Mouse (Mus musculus) E14TG2a.4 (cell line): ENCODE data around the gene Psme1.

Source experiments
- H3K27me3 ChIP-seq: 2 replicates; pipeline ENCODE4 v1.6.1; 2014; ENCODE audit warnings: low read length, control low read depth; ENCODE audit not compliant: insufficient read depth
- H3K36me3 ChIP-seq: 2 replicates; pipeline ENCODE4 v1.6.1; 2014; ENCODE audit warnings: low read length, control low read depth; ENCODE audit not compliant: insufficient read depth
- H3K4me1 ChIP-seq: replicated peaks from 2 replicates; pipeline ENCODE4 v1.6.1; 2014; ENCODE audit warnings: low read depth, low read length, control low read depth
- H3K4me3 ChIP-seq: replicated peaks from 2 replicates; pipeline ENCODE4 v1.5.1; 2014; ENCODE audit warnings: mild to moderate bottlenecking, low read length
- H3K9me3 ChIP-seq: 2 replicates; pipeline ENCODE4 v1.6.1; 2014; ENCODE audit warnings: low read length, control low read depth
- CTCF ChIP-seq: conservative IDR thresholded peaks from 2 replicates; pipeline ENCODE4 v1.5.1; 2014; ENCODE audit warnings: low read length
- NANOG ChIP-seq: IDR thresholded peaks from 2 replicates; pipeline ENCODE4 v1.6.1; 2014; ENCODE audit warnings: borderline replicate concordance, low read length, mixed read lengths
- POU5F1 ChIP-seq: IDR thresholded peaks from 2 replicates; pipeline ENCODE4 v1.6.1; 2014; ENCODE audit warnings: low read length, borderline replicate concordance

Gene Psme1

DNA sequence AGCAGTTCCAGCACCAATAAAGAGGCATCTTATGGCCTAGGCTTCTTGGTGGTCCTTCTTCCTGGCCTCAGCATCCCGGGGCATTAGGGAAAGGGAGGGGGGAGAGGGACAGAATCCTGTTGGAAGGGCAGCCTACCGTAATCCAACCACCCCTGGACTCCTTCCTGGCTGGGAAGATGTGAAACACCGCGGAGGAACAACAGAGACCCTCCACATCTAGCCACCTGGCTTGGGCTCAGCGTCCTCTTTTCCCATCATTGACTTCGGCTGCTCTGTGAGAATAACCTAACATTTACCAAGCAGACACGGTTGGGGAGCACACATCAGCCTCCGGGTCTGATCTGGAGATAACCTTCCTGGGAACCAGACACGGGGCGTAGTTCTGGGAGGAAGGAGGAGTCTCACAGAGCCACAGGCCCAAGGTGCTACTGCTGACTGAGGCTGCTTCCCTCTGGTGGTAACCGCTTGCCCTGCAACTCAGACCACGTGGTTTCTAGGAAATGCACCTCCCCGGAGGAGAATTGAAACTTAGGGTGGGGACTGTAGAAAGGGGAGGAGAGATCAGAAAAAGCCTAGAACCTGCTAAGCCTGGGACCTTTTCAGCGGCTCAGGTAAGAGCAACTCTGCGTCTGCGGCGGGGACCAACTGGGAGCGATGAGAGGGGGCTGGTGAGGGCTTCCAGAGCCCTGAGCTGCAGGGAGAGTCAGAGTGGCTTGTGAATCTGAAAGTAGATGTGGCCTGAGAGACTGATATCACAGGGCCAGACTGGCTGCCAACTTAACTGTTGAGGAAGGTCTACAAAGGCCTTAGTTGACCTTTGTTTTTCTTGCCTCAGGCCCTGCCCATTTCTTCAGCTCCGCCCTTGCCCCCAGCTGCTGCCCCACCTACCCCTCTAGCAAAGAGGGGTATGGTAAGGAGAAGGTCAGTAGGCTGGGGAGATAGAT, 26.0 kb downstream of the Psme1 start:
- Histone ChIP-seq H3K27me3 (no peaks in the 10 kb centered on the region), H3K4me1 (peaks cover 83% of the 10 kb centered on the region), H3K9me3 (no peaks in the 10 kb centered on the region), H3K4me3 (peak overlapping the region; percentile 74), H3K36me3 (peaks cover 84% of the 10 kb centered on the region)
- TF ChIP-seq CTCF (peak; percentile 69), POU5F1 (no peak), NANOG (no peak)

DNA sequence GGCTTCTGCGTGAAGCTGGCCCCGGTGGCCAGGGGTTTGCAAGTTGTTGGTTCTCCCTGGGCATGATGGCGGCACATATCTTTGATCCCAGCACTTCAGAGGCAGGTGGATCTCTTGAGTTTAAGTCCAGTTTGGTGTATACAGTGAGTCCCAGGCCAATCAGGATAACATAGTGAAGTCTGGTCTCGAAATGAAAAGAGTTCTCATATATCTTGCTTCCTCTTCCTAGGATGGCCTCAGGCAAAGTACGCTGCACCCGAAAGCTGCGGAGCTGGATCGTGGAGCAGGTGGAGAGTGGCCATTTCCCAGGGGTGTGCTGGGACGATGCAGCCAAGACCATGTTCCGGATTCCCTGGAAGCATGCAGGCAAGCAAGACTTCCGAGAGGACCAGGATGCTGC, 26.9 kb downstream of the Psme1 start:
- Histone ChIP-seq H3K27me3 (no peaks in the 10 kb centered on the region), H3K36me3 (peaks cover 84% of the 10 kb centered on the region), H3K9me3 (no peaks in the 10 kb centered on the region), H3K4me1 (peaks cover 83% of the 10 kb centered on the region), H3K4me3 (peak overlapping the region; percentile 74)
- TF ChIP-seq CTCF = no peak
- TF ChIP-seq POU5F1 = no peak
- no peak for TF ChIP-seq NANOG

DNA sequence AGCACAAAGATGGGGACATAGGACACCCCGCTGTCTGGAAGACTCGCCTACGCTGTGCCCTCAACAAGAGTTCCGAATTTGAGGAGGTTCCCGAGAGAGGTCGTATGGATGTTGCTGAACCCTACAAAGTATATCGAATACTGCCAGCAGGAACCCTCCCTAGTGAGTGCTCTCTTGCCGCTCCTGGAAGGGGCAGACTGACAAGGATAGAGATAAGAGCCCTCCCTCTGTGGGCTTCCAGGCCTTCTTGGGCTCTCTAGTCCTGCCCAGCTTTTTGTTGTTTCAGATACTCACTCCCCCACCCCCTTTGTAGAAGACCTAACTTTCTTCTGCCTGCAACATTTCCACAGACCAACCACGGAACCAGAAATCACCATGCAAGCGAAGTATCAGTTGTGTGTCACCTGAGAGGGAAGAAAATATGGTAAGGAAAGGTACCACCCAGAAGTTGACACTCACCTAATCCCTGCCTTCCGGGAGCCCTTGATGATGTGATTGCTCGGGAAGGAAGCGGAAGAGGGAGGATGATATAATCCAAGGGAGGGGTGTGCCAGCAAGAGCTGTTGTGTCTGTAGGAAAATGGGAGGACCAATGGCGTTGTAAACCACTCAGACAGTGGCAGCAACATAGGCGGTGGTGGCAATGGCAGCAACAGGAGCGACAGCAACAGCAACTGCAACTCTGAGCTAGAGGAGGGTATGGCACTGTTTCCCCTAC, 28.0 kb downstream of the Psme1 start:
- TF ChIP-seq POU5F1 (no peak), NANOG (no peak), CTCF (no peak)
- H3K9me3 ChIP-seq = no peaks in the 10 kb centered on the region
- H3K4me3 ChIP-seq = peak overlapping the region; percentile 74
- no peaks in the 10 kb centered on the region for H3K27me3 ChIP-seq
- H3K36me3 ChIP-seq = peaks cover 82% of the 10 kb centered on the region
- H3K4me1 ChIP-seq = peaks cover 74% of the 10 kb centered on the region

DNA sequence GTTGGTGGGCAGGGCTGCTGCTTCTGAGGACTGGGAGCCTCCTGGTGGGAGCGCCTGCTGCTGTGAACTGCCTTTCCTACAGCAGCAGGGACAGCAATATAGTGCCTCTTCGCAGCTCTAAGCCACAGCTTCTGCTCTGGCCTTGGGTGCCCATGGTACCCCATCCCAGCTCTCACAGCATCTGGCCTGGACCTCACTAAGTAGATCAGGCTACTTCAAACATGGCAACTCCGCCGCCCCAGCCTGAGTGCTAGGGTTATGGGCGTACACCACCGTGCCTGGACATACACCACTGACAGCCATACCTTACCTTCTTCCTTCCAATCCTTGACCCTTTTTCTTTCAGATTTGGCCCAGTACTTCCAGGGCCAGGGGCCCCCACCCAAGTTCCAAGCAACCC, 30.4 kb downstream of the Psme1 start:
- no peaks in the 10 kb centered on the region for H3K9me3 ChIP-seq
- peaks cover 59% of the 10 kb centered on the region for H3K36me3 ChIP-seq
- no peak for TF ChIP-seq CTCF
- TF ChIP-seq POU5F1 = no peak
- no peak for TF ChIP-seq NANOG
- no peaks in the 10 kb centered on the region for H3K27me3 ChIP-seq
- H3K4me1 ChIP-seq = peaks cover 52% of the 10 kb centered on the region
- H3K4me3 ChIP-seq = no peak overlapping the region

DNA sequence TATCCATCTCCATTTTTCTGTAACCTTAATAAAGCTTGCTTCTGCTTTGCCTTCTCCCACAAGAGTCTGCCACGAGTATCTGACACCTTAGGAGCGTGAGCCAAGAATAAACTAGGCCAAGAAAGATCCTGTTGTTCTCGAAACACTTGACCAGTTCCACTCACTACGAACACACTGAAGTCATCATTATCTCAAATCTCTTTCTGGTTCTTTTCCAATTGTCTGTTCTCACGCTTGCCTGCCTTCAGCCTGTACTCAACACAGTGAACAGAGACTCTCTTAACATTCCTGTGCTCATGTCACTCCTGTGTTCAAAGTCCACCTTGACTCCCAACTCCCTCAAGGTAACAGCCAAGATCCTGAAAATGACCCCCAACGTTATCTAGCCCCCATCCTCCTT, 35.4 kb downstream of the Psme1 start:
- Histone ChIP-seq H3K27me3 (peaks cover 3% of the 10 kb centered on the region), H3K36me3 (peaks cover 25% of the 10 kb centered on the region), H3K9me3 (no peaks in the 10 kb centered on the region), H3K4me1 (peaks cover 24% of the 10 kb centered on the region), H3K4me3 (no peak overlapping the region)
- TF ChIP-seq NANOG = no peak
- no peak for TF ChIP-seq POU5F1
- no peak for TF ChIP-seq CTCF

DNA sequence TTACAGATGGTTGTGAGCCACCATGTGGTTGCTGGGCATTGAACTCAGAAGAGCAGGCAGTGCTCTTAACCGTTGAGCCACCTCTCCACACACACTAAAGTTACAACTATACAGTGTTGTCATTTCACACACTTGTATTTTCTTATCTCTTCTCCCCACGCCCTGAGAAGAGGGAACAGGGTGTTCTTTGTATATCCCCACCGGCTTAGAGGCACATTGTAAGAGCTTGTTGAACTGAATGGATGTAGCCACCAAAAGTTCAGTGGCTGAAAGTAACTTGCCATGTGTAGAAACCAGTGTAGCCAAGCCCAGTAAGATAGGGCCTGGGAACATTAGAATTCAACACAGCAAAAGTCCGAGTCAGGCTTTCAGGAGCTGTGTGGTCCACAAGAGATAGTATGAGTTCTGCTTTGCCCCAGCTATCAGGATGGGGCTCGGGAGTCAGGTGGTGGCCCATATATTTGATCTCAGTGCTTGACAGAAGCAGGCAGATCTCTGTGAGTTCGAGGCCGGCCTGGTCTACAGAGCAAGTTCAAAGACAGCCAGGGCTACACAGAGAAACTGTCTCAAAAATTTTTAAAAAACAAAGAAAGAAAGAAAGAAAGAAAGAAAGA, 36.7 kb downstream of the Psme1 start:
- no peak for TF ChIP-seq CTCF
- TF ChIP-seq POU5F1 = no peak
- Histone ChIP-seq H3K36me3 (peaks cover 12% of the 10 kb centered on the region), H3K4me1 (peaks cover 26% of the 10 kb centered on the region), H3K4me3 (no peak overlapping the region), H3K27me3 (peaks cover 15% of the 10 kb centered on the region), H3K9me3 (no peaks in the 10 kb centered on the region)

DNA sequence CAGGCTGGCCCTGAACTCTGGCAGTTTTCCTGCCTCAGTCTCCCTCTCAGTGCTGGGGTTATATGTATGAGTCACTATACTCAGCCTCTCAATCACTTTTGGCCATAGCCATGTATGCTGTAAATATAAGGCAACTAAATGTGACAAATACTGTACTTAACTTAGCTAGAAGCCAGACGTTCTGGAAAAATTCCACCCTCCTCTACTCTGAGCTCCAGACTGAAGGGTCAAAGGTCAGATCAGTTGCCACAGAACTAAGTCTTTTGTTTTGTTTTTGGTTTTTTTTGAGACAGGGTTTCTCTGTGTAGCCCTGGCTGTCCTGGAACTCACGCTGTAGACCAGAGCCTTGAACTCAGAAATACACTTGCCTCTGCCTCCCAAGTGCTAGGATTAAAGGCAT, 38.0 kb downstream of the Psme1 start:
- Histone ChIP-seq H3K27me3 (peaks cover 23% of the 10 kb centered on the region), H3K9me3 (no peaks in the 10 kb centered on the region), H3K36me3 (peaks cover 2% of the 10 kb centered on the region; the same call in 1 of the 2 replicates), H3K4me1 (peaks cover 26% of the 10 kb centered on the region), H3K4me3 (no peak overlapping the region)
- no peak for TF ChIP-seq NANOG
- TF ChIP-seq CTCF = no peak
- TF ChIP-seq POU5F1 = no peak

DNA sequence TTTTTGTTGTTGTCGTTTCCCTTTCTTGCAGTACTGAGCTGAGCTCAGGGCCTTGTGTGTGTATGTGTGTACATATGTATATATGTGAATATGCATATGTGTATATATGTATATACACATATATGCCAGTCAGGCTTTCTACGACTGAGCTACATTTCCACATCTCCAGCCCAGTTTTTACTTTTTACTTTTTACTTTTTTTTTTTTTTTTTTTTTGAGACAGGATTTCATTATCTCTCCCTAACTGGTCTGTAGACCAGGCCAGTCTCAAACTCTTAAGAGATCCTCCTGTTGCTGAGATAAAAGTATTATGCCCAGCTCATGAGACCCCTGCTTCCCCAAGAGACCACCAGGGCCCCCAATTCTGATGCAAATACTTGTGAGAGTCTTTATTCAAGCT, 38.9 kb downstream of the Psme1 start:
- Histone ChIP-seq H3K4me1 (peaks cover 23% of the 10 kb centered on the region), H3K36me3 (no peaks in the 10 kb centered on the region), H3K27me3 (peaks cover 23% of the 10 kb centered on the region), H3K9me3 (no peaks in the 10 kb centered on the region), H3K4me3 (no peak overlapping the region)
- TF ChIP-seq POU5F1 (no peak), CTCF (no peak), NANOG (no peak)

DNA sequence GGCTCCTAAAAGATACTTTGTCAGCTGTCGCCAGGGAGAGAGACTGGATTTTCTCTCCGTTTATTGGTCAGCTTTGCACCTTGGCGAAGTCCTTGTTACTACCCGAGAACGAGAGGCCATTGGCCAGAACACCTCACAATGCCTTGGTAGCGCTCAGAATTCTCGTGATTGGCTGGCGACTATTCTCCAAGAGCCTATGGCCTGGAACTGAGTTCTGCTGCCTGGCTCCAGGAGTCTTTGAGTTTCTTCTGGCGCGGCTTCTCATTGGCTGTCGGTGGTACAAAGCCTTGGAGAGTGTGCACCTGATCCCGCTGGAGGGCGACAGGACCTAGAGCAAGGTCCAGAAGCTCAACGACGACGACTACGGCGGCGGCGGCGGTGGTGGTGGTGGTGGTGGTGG, 39.9 kb downstream of the Psme1 start, which contains the start of gene Rec8:
Rec8 (plus strand) TSS at position 216 of the 400 bp plus-strand sequence.
- peaks cover 25% of the 10 kb centered on the region for H3K27me3 ChIP-seq
- H3K36me3 ChIP-seq = no peaks in the 10 kb centered on the region
- H3K4me1 ChIP-seq = peaks cover 29% of the 10 kb centered on the region
- no peak for TF ChIP-seq NANOG
- no peak for TF ChIP-seq CTCF
- TF ChIP-seq POU5F1 = no peak
- no peaks in the 10 kb centered on the region for H3K9me3 ChIP-seq
- peak within 1 kb of the TSS; percentile 61 for H3K4me3 ChIP-seq
